Mouse (Mus musculus) ES-CJ7 (cell line): Measurements from ENCODE around the gene Rbm28.
A peak's percentile ranks its signal among the peaks of the same experiment; 100 is the strongest.

Experiments
- DNase-seq: peaks from one replicate; pipeline ENCODE4 v3.0.0; 2011; ENCODE audit warnings: low read depth, low spot score

Rbm28 gene

DNA sequence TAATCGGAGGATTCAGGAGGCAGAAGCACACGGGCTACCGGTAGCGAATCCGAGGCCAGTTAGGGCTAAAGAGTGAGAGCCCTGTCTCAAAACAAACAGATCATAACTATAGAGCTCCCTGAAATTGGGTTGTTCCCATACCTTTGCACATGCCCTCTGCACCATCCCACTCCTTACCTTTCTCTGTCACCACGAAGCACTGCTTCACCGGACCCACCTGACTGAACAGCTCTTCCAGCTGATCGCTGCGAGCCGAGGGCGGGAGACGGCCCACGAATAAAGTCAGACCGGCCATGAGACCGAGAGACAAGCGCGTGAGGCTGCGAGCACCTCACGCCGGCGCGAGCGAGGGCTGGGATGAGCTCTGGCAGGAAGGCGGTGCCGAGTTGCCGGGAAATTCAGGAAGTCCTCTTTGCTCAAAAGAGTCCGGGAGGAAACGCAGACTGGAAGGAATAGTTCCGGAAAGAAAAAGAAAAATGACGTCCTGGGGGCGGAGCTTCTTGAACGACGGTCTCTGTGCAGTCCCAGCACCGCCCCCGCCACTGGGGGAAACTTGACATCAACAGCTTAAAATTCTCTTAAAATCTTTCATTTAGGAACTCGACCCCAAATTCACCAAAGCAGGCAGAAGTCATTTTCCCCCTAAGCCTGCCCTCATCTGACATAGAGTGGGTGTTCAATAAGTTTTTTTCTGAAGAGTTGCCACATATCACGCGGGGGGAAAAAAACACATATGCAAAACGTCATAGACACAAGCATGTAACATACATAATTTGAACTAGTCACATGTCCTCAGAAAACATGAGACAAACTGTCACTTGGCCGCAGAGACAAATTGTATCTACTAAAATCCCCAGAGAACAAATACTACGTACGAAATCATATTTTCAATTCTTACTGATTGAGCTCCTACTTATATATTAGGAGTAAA, at the start of gene Rbm28:
TSS of gene Rbm28 (minus strand) at position 693 of the 931 bp plus-strand sequence.
- peak; percentile 98 for DNase-seq

DNA sequence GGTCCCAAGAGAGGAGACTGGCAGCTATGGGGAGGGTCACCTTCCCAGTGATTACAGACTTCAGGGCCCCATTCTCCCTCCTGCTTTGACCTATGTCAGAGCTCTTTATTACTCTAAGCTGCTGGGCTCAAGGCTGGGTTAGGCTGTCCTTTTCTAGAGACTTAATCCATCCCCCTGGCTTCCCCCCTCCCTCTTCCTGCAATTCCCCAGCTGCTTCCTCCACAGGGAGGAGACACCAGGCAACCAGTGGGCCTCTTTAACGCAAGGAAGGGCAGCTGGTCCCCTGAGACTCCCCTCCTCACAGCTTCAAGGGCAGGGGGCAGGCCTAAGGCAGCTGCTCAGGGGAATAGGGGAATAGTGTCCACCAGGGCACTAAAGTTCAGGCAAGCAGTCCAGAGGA, 49.4 kb upstream of the Rbm28 start:
- no peak for DNase-seq

DNA sequence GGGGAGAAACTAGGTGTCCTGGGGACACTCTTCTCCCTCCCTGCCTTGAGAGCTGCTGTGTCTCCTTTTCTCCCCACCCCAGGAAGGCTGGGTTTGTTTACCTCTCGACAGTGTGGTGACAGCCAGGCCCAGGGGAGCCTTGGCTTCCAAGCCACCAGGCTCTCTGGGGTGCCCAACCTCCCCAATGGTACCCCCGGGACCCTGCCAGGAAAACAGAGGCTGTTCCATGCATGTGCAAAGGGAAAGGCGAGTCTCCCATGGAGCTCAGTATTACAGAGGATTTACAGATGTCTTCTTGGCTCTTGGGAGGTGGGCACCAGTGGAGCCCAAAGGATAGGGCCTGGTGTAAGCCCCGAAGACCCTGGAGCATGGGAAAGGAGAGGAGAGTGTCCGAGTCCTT, 48.6 kb upstream of the Rbm28 start:
- DNase-seq = no peak

DNA sequence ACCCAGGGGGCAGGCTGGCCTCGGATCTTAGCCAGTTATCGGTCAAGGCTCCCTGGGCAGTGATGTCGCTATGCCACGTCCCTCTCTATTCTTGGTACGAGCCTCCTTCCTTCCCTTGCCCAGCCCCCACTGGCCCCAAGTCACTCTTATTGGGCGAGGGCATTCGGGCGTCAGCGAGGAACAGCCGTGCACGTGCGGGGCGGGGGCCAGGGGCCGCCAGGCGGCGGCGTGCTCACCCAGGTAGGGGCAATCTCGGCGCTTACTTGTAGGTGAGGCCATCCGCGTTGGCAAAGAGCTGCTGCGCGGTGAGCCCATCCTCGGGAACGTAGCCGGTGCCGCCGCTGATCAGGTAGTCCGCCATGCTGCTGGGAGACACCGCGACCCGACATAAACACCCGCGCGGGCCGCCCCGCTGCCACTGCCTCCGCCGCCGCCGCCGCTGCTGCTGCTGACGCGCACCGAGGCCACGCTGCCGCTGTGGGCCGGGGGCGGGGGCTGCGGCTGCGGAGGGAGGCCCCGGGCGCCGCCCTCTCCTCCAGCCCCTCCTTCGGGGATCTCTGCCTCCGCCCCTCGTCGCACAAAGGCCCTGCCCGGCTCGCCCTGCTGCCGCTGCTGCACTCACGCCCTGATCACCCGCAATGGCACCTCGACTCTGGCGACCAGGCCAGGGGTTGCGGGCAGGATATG, 47.1 kb upstream of the Rbm28 start:
- DNase-seq = peak; percentile 79

DNA sequence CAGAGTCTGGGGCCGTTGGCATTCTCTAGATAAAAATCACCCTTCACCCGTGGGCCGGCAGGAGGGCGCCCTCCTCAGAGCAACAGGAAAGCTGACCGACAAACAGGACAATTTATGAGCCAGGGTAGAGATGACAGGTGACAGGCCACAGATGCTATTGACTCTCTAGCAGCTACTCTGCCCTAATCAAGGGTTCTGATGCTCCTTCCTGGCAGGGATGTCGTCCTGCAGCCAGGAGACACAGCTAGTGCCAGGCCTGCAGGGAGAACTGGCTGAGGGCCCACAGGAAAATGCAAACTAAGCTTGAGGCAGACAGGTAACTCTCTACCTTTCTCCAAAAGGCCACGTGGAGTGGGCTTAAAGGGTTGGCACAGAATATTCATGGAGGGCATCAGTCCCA, 46.3 kb upstream of the Rbm28 start:
- DNase-seq = no peak

DNA sequence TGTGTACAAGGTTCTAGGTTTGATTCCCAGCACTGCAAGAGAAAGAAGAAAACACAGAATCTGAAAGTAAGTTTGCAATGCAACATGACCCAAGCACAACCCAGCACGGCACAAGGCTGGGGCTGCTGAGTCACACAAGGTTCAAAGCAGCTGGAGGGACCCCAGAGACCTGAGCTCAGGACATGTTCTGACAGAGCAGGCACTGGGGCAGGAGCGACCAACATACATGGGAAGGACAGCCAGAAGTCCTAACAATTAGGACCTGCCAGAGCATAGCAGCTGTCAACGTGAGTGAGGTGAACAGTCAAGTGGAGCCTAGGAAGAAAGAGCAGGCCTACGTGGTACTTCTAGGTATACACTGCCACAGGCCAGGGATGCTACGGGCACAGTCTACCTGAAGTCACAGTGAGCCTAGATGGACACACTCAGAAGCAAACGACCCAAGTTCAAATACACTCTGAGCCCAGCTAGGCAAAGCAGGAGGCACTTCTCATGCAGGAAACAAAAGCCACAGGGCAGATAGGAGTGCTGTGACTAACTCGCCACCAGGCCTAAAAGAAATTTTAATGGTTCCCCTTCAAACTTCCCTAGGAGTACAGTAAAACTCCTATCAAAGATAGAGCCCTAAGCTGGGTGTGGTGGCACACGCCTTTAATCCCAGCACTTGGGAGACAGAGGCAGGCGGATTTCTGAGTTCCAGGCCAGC, 45.6 kb upstream of the Rbm28 start:
- no peak for DNase-seq

DNA sequence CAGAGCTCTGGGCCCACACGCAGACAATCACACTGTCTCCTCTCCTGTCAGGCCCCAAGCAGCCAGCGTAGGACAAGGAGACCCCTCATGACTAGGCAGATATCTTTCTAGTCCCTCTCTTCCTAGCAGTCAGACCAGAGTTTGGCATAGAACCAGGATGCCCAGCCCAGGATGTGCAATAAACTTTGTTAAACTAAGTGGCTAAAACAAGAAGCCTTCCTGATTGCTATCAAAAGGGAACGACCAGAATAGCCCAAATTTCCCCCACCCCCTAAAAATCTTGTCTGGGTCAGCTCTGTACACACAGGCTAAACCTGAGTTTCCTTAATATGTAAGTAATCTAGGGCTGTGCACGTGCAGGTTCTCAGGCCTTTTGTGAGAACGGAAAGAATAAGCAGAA, 43.4 kb upstream of the Rbm28 start:
- no peak for DNase-seq

DNA sequence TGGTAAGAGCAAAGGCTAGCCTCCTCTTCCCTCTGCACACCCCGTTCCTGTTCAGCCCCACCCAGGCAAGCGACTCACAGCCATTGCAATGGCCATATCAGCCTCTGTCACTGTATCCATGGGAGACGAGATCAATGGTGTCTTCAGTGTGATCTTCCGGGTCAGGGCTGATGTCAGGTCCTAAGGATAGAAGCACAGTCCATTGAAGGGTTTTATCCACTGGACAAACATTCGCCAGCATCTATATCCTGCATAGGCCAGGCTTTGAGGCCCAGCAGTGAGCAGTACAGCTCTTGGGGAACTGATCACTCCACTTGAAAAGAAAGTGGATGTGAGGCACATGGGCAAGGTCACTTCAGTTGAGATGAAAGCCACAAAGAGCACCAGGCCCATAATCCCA, 42.2 kb upstream of the Rbm28 start:
- no peak for DNase-seq

DNA sequence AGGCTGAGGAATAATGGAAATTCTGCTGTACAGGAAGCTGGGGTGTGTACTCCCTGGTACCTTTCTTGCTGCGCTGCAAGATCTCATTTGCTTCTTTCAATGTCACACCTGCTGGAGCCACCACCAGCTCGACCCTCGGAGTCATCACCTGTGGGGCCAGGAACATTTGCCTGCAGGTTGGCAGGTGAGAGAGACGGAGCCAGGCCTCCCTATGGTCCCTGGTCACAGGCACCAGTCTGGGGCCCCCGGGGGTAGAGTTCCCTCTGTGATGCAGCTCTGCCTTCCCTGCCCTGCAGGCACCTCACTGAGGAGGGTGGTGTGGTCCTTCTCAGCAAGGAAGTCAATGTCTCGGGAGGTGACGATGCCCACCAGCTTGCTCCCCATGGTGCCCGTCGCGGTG, 41.2 kb upstream of the Rbm28 start:
- no peak for DNase-seq

DNA sequence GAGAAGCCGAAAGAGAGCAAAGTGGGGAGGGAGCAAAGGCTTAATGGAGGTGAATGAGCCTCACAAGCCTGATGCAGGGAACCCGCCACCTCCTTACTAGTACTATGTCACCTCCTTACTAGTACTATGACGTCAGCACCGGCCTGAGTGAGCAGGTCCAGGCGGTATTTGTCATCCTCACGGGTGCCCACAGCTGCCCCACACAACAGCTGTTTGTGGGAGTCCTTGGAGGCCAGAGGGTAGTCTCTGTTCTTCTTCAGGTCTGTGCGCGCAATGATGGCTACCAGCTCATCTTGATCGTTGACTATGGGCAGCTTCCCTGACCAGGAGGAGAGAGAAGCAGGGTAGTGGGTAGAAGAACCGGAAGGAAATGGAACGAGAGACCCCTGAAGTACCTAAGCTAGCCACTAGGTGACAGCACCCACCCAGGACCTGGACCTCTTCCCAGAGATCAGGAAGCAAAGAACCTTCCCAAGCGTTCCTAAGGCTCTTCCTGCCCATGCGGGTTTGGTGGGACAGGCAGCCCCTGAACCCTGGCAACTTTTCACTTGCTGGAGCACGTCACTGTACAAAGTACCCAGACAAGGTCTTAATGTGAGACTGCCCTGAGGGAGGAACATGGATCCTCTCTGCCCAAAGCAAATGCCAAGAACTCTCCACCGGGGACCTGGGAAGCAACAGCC, 40.3 kb upstream of the Rbm28 start:
- peak; percentile 82 for DNase-seq

DNA sequence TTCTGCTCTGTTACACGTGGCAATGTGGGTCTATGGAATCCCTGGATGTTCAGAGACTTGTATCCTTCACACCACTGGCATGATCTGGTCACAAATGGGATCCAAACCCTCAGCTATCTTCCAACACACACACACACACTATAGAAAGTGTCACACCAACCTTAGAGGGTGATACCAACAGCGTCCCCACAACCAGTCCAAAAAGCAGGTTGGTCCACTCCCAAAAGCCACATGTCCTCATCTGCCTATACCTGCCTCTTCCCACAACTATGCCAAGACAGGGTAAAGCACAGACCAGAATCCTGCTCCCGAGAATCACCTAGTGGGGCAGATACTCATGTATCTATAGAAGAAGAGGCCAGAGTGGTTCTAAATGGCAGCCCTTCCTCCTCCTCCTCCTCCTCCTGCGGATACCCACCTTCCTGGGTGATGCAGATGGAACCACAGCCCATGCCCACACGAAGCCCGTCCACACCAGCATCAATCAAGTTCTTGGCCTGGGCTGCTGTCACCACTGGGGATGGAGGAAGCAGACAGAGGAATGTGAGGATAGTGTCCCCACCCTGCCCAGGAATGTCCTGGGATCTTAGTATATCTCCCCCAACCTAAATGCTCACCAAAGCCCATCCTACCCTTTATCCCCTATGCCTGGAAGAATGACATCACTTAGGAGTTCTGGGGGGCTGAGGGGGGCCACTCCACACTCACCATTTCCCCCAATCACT, 39.2 kb upstream of the Rbm28 start:
- DNase-seq = no peak

DNA sequence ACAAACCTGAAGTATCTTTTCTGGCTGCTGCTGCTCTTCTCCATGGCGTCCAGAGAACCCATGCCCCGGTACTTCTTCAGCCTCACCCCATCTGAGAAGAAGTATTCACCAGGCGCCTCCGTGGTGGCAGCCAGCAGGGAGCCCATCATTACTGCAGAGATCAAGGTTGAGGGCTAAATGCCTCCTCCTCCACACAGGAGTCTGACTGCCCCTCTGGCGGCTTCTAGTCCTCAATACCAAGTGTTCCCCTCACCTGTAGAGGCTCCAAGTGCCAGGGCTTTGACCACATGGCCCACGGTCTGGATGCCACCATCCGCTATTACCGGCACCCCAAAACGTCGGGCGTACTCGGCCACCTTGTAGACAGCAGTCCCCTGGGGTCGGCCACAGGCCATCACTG, 38.3 kb upstream of the Rbm28 start:
- no peak for DNase-seq

DNA sequence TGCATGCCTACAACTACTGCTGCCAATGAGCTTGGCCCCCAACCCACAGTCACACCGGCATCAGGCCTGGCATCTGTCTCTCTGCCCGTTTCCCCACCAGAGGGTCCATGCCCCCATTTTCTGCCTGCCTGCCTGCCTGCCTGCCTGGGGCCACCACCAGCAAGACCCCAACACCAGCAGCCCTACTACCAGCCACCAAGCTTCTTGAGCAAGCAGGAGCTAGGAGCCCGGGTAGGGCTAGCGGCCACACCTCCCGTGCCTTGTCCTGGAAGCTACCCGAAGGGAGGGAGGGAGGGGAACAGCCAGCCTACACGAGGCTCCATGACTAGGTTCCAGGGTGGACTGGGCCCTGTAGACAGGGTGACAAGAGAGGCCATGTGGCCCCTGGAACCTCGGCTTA, 37.2 kb upstream of the Rbm28 start:
- DNase-seq = no peak

DNA sequence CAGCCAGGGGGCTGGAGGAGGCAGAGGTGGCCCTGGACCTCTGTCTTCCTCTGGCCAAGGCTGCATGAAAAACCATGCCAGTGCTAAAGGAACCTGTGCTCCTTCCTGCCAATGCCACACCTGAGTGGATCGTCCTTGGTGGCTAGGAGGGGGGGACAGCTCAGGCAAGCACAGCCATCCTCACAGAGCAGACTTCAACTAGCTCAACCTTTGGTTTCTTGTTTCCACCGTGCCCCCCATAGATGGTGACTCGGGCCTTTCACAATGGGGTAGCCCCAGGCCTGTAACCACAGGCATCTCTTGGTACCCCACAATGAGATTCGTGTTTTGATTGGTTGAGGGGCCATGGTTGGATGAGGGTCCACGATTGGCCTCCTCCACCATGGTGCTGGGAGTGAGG, 36.5 kb upstream of the Rbm28 start:
- DNase-seq = no peak

DNA sequence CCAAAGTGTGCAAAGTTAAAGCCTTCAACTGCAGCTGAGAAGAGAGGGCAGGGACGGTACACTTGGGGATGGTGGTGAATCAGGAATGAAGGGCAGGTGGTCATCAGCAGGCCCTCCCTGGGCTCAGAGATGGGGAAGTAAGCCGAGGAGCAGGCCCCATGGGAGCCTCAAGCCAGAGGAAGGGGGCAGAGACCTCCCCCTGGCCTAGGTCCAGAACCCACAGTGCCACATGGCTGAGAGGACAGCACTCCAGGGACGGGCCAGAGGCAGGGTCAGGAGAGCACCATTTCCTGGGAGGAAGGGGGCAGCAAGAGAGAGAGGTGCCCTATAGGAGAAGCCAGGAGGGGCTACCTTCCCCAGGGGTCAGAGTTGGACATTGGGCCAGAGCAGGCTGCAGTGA, 35.7 kb upstream of the Rbm28 start:
- DNase-seq = no peak

DNA sequence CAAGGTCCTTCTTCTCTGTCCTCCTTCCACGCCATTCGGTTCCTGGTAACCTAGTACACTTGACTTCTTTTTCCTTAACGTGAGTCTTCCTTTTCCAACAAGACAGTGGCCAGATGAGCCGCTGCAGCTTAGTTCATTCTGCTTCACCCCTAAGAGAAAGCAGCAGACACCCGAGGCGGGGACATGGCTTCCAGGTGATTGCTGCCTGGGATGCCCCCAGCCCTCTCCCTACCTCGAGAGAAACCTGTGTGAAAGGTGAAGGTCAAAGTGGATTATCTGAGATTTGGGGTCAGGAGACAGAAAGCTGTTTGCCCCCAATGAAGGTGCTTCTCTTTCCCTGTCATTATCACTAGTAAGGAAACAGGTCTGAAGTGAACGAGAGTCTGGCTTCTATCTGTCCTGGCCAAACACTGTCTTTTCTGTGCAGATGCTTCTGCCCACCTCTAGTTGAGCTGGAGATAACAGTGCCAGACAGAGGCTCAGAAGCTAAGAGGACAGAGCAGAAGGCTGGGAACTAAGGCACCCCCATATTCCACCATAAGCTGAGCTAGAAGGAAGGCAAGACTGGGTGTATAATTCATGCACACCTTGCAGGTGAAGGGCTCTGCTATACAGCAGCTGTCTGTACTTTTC, 34.5 kb upstream of the Rbm28 start:
- no peak for DNase-seq

DNA sequence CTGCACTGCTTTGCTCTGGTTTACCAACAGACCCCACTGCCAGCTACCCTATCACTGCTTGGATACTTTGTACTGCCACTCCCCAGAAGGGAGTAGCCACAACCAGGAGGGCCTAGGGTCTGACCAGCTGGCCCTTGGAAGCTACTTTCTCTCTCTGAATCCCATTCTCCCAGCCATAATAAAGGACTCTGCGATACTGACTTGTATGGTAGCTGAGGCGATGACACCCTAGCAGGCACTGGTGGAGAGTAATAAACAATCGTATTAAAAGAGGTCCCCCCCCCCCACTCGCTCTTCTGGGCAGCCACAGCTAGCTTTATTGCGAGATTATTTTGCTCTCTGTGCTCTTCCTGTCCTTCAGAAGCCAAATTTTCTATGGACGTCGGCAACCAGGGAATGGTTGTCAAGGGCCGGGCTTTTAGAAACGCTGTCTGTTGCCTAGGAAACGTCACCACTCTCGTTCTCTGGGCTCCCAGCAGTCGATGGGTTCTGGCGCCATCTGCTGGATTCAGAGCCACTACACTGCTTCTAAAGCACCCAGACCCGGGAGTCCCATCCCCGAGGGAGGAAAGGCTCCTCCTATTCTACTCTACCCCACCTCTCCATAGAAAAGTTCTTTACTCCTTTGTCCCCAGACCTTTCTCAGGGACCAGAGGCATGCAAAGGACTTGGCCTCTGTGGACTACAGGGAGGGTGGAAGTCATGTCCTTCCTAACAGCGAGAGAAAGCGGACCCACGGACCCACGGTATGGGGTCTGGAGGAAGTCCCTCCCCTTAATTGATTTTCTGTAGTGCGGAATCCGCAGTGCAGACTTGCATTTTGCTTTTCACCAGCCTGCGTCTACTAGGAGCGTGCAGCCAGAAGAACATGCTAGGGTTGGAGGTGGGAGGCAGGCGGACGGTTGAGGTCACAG, 33.8 kb upstream of the Rbm28 start:
- peak; percentile 92 for DNase-seq

DNA sequence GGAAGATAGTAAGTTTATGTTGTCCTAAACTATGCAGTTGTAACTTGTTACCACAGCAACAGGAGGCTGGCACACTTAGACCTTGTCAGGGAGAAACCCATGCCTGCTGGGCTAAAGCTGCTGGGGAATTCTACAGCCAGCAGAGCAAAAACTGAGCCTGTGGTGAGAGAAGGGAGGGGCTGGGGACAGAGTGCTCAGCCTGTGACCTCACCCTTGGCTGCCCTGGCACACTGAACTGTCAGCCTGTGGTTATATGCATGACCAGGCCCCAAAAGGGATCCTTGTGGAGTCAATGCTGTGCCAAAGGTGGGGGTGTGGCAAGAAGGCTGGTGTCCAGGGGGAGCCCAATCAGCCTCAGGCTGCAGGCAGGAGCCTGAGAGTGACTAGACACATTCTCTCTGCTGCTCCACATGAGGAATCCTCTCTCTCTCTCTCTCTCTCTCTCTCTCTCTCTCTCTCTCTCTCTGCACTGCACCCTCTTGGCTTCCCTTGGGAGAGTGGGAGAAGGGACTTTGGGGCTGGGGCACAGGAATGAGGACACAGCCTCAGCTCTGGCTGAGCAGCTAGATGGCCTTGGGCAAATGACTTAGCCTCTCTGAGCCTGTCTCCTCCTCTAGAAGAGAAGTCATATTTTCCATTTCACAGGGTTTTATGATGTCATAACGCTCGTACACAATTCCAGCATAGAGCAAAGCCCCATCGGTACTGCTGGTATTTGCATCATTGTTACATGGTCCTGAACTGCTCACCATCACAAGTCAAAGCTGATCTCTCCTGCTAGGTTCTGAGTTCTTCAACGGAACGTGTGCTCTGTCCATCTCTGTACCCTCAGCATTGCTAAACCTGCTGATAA, 31.3 kb upstream of the Rbm28 start:
- DNase-seq = no peak

DNA sequence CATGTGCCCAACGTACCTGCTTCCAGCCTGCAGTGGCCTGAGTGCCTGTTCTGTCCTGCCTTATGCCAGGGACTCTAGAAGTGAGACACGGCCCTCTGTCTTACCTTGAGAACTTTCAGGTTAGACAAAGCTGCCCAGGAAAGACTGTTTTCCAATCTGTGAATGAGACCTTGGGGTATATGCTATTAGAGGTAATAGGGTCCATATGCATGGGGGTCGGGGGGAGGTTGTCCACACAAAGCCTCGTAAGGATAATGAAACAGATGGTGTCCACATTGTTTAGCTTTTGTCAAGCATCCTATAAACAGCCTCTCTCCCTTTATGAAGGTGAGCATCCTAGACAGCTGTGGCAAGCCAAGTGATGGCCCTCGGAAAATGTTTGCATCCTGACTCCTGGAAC, 30.3 kb upstream of the Rbm28 start:
- DNase-seq = no peak
